Mouse (Mus musculus): ENCODE results near the gene Rai14. TPM values are rescaled to one million over a fixed set of nuclear protein-coding genes. Genes with fewer than 3 reads are reported as not detected.
A peak's percentile ranks its signal among the peaks of the same experiment; 100 is the strongest.

Gene Rai14
- polyA plus RNA-seq, 1 experiment from 2014 or later: 12.7 TPM

GRCm38 (mm10) chr15:10609107-10609506, 105.3 kb downstream of the Rai14 start:
- Histone ChIP-seq H3K4me3 (ENCODE audit: low read length) (no peak overlapping the region), H3K36me3 (ENCODE audit: control insufficient read depth, insufficient read depth) (0 out of 2 replicates have a peak, but pooled peaks cover 8% of the 10 kb centered on the region), H3K9me3 (replicated peaks; ENCODE audit: control insufficient read depth, low read length) (no peaks in the 10 kb centered on the region; the same call in 1 of the 2 replicates), H3K4me1 (ENCODE audit: control insufficient read depth, insufficient read depth, low read length) (no peaks in the 10 kb centered on the region), H3K9ac (ENCODE audit: low read length) (no peak overlapping the region), H3K4me2 (ENCODE audit: low read depth, low read length) (no peak overlapping the region), H3K27me3 (ENCODE audit: control insufficient read depth, insufficient read depth, low read length) (no peaks in the 10 kb centered on the region), H3K27ac (ENCODE audit: low read length) (no peak overlapping the region)
- no peak for ATAC-seq (replicated peaks; ENCODE audit: extremely low read depth, insufficient read depth, low FRiP score)
- 93% methylated on average over 4 of the region's 4 CpGs for WGBS

GRCm38 (mm10) chr15:10608508-10609098, 105.8 kb downstream of the Rai14 start:
- Histone ChIP-seq H3K27me3 (ENCODE audit: control insufficient read depth, insufficient read depth, low read length) (no peaks in the 10 kb centered on the region), H3K36me3 (ENCODE audit: control insufficient read depth, insufficient read depth) (0 out of 2 replicates have a peak, but pooled peaks cover 11% of the 10 kb centered on the region)
- no peak for ATAC-seq (replicated peaks; ENCODE audit: extremely low read depth, insufficient read depth, low FRiP score)

GRCm38 (mm10) chr15:10599413-10599812, 115.0 kb downstream of the Rai14 start:
- WGBS: 65% methylated on average over 7 of the region's 7 CpGs
- H3K27ac ChIP-seq (ENCODE audit: low read length): no peak overlapping the region
- no peak overlapping the region for H3K9ac ChIP-seq (ENCODE audit: low read length)
- ATAC-seq (replicated peaks; ENCODE audit: extremely low read depth, insufficient read depth, low FRiP score): no peak
- H3K27me3 ChIP-seq (ENCODE audit: control insufficient read depth, insufficient read depth, low read length): no peaks in the 10 kb centered on the region
- H3K9me3 ChIP-seq (replicated peaks; ENCODE audit: control insufficient read depth, low read length): peaks cover 5% of the 10 kb centered on the region
- no peak overlapping the region for H3K4me3 ChIP-seq (ENCODE audit: low read length)
- peaks cover 4% of the 10 kb centered on the region; the same call in 1 of the 2 replicates for H3K4me1 ChIP-seq (ENCODE audit: control insufficient read depth, insufficient read depth, low read length)
- H3K36me3 ChIP-seq (ENCODE audit: control insufficient read depth, insufficient read depth): 0 out of 2 replicates have a peak, but pooled peaks cover 3% of the 10 kb centered on the region
- H3K4me2 ChIP-seq (ENCODE audit: low read depth, low read length): 0 out of 2 replicates have a peak overlapping the region, but pooled peaks have one; percentile 27

More at GRCm38 (mm10) chr15:10608508-10609098, 105.8 kb downstream of the Rai14 start:
- no peak overlapping the region for H3K4me2 ChIP-seq (ENCODE audit: low read depth, low read length)
- H3K4me1 ChIP-seq (ENCODE audit: control insufficient read depth, insufficient read depth, low read length): no peaks in the 10 kb centered on the region
- H3K4me3 ChIP-seq (ENCODE audit: low read length): no peak overlapping the region
- H3K27ac ChIP-seq (ENCODE audit: low read length): no peak overlapping the region
- peaks cover 5% of the 10 kb centered on the region for H3K9me3 ChIP-seq (replicated peaks; ENCODE audit: control insufficient read depth, low read length)
- WGBS: 72% methylated on average over 6 of the region's 6 CpGs
- no peak overlapping the region for H3K9ac ChIP-seq (ENCODE audit: low read length)

GRCm38 (mm10) chr15:10598259-10599225, 115.9 kb downstream of the Rai14 start:
- Histone ChIP-seq H3K27ac (ENCODE audit: low read length) (no peak overlapping the region), H3K4me3 (ENCODE audit: low read length) (no peak overlapping the region), H3K27me3 (ENCODE audit: control insufficient read depth, insufficient read depth, low read length) (no peaks in the 10 kb centered on the region), H3K4me1 (ENCODE audit: control insufficient read depth, insufficient read depth, low read length) (peaks cover 4% of the 10 kb centered on the region; the same call in 1 of the 2 replicates), H3K9ac (ENCODE audit: low read length) (no peak overlapping the region), H3K36me3 (ENCODE audit: control insufficient read depth, insufficient read depth) (no peaks in the 10 kb centered on the region), H3K9me3 (replicated peaks; ENCODE audit: control insufficient read depth, low read length) (no peaks in the 10 kb centered on the region; the same call in 1 of the 2 replicates), H3K4me2 (ENCODE audit: low read depth, low read length) (no peak overlapping the region)
- no peak for ATAC-seq (replicated peaks; ENCODE audit: extremely low read depth, insufficient read depth, low FRiP score)
- 46% methylated on average over 16 of the region's 16 CpGs for WGBS

GRCm38 (mm10) chr15:10596871-10597270, 117.6 kb downstream of the Rai14 start:
- Histone ChIP-seq H3K27ac (ENCODE audit: low read length) (no peak overlapping the region), H3K9ac (ENCODE audit: low read length) (no peak overlapping the region), H3K4me2 (ENCODE audit: low read depth, low read length) (no peak overlapping the region), H3K36me3 (ENCODE audit: control insufficient read depth, insufficient read depth) (no peaks in the 10 kb centered on the region), H3K9me3 (replicated peaks; ENCODE audit: control insufficient read depth, low read length) (no peaks in the 10 kb centered on the region), H3K4me1 (ENCODE audit: control insufficient read depth, insufficient read depth, low read length) (peaks cover 4% of the 10 kb centered on the region; the same call in 1 of the 2 replicates), H3K4me3 (ENCODE audit: low read length) (no peak overlapping the region), H3K27me3 (ENCODE audit: control insufficient read depth, insufficient read depth, low read length) (no peaks in the 10 kb centered on the region)
- WGBS: 92% methylated on average over 9 of the region's 9 CpGs
- ATAC-seq (replicated peaks; ENCODE audit: extremely low read depth, insufficient read depth, low FRiP score): no peak

- Histone ChIP-seq H3K27ac (ENCODE audit: low read length) (no peak overlapping the region), H3K9me3 (replicated peaks; ENCODE audit: control insufficient read depth, low read length) (no peaks in the 10 kb centered on the region), H3K36me3 (ENCODE audit: control insufficient read depth, insufficient read depth) (no peaks in the 10 kb centered on the region), H3K9ac (ENCODE audit: low read length) (no peak overlapping the region), H3K4me2 (ENCODE audit: low read depth, low read length) (no peak overlapping the region), H3K4me1 (ENCODE audit: control insufficient read depth, insufficient read depth, low read length) (peaks cover 4% of the 10 kb centered on the region; the same call in 1 of the 2 replicates), H3K27me3 (ENCODE audit: control insufficient read depth, insufficient read depth, low read length) (no peaks in the 10 kb centered on the region), H3K4me3 (ENCODE audit: low read length) (no peak overlapping the region)
- 75% methylated on average over 6 of the region's 6 CpGs for WGBS
- no peak for ATAC-seq (replicated peaks; ENCODE audit: extremely low read depth, insufficient read depth, low FRiP score)
Measured at GRCm38 (mm10) chr15:10595408-10595807, 119.0 kb downstream of the Rai14 start.

- ATAC-seq (replicated peaks; ENCODE audit: extremely low read depth, insufficient read depth, low FRiP score): no peak
- Histone ChIP-seq H3K9me3 (replicated peaks; ENCODE audit: control insufficient read depth, low read length) (no peaks in the 10 kb centered on the region), H3K36me3 (ENCODE audit: control insufficient read depth, insufficient read depth) (no peaks in the 10 kb centered on the region), H3K27me3 (ENCODE audit: control insufficient read depth, insufficient read depth, low read length) (no peaks in the 10 kb centered on the region), H3K9ac (ENCODE audit: low read length) (no peak overlapping the region), H3K4me1 (ENCODE audit: control insufficient read depth, insufficient read depth, low read length) (peaks cover 4% of the 10 kb centered on the region; the same call in 1 of the 2 replicates), H3K4me3 (ENCODE audit: low read length) (no peak overlapping the region), H3K4me2 (ENCODE audit: low read depth, low read length) (no peak overlapping the region), H3K27ac (ENCODE audit: low read length) (no peak overlapping the region)
- WGBS: 82% methylated on average over 10 of the region's 10 CpGs
Measured at GRCm38 (mm10) chr15:10594910-10595309, 119.5 kb downstream of the Rai14 start.

GRCm38 (mm10) chr15:10593094-10593493, 121.3 kb downstream of the Rai14 start:
- Histone ChIP-seq H3K27ac (ENCODE audit: low read length) (no peak overlapping the region), H3K9me3 (replicated peaks; ENCODE audit: control insufficient read depth, low read length) (no peaks in the 10 kb centered on the region), H3K4me2 (ENCODE audit: low read depth, low read length) (no peak overlapping the region), H3K27me3 (ENCODE audit: control insufficient read depth, insufficient read depth, low read length) (no peaks in the 10 kb centered on the region), H3K4me3 (ENCODE audit: low read length) (no peak overlapping the region), H3K36me3 (ENCODE audit: control insufficient read depth, insufficient read depth) (no peaks in the 10 kb centered on the region), H3K4me1 (ENCODE audit: control insufficient read depth, insufficient read depth, low read length) (no peaks in the 10 kb centered on the region), H3K9ac (ENCODE audit: low read length) (no peak overlapping the region)
- ATAC-seq (replicated peaks; ENCODE audit: extremely low read depth, insufficient read depth, low FRiP score): no peak
- 75% methylated on average over 6 of the region's 6 CpGs for WGBS

GRCm38 (mm10) chr15:10586565-10586964, 127.9 kb downstream of the Rai14 start:
- H3K9me3 ChIP-seq (replicated peaks; ENCODE audit: control insufficient read depth, low read length): no peaks in the 10 kb centered on the region
- H3K4me3 ChIP-seq (ENCODE audit: low read length): no peak overlapping the region
- no peak overlapping the region for H3K4me2 ChIP-seq (ENCODE audit: low read depth, low read length)
- H3K27me3 ChIP-seq (ENCODE audit: control insufficient read depth, insufficient read depth, low read length): no peaks in the 10 kb centered on the region
- H3K27ac ChIP-seq (ENCODE audit: low read length): no peak overlapping the region
- no peaks in the 10 kb centered on the region for H3K36me3 ChIP-seq (ENCODE audit: control insufficient read depth, insufficient read depth)
- 76% methylated on average over 2 of the region's 2 CpGs for WGBS
- no peak for ATAC-seq (replicated peaks; ENCODE audit: extremely low read depth, insufficient read depth, low FRiP score)
- no peak overlapping the region for H3K9ac ChIP-seq (ENCODE audit: low read length)
- H3K4me1 ChIP-seq (ENCODE audit: control insufficient read depth, insufficient read depth, low read length): no peaks in the 10 kb centered on the region
